Mouse (Mus musculus) C2C12 (cell line): Measurements from ENCODE around the gene Zfand3.

Source experiments
- CTCF ChIP-seq: IDR thresholded peaks from one replicate; pipeline ENCODE4 v1.5.1; 2011; ENCODE audit not compliant: control insufficient read depth, insufficient read depth, insufficient read length
- MYOD1 ChIP-seq: IDR thresholded peaks from one replicate; pipeline ENCODE4 v1.6.1; 2011; ENCODE audit warnings: low read depth; ENCODE audit not compliant: control insufficient read depth, insufficient read length

- TF ChIP-seq CTCF = no peak
- TF ChIP-seq MYOD1 = no peak
These were observed 208.1 kb downstream of the Zfand3 start for GRCm38 (mm10) chr17:30212647-30213046.
